Mouse (Mus musculus) lung, embryonic 14.5 days (tissue): ENCODE results near the gene Fkbp3. TPM values are rescaled to one million over a fixed set of nuclear protein-coding genes. Genes with fewer than 3 reads are reported as not detected.
"Not testable (repeated sequence)": the region's sequence is repeated elsewhere in the genome, so short reads cannot be mapped to it uniquely, and the experiment has no call there.

Experiments
- ATAC-seq: fragments of 200-750 bp; cut with Nextera tagmentation; 2 replicates; pipeline ENCODE4 v1.8.0; 2017; ENCODE audit warnings: mild to moderate bottlenecking, moderate TSS enrichment, moderate library complexity; ENCODE audit not compliant: insufficient read depth
- DNase-seq: peaks from one replicate; pipeline ENCODE4 v3.0.0-alpha.2; 2015
- H3K27ac ChIP-seq: fragments of 300-500 bp; sonication (generic); 2 replicates; pipeline ENCODE4 v1.5.1; 2014; ENCODE audit warnings: low read depth, mild to moderate bottlenecking, moderate library complexity
- H3K27me3 ChIP-seq: fragments of 300-500 bp; sonication (generic); 2 replicates; pipeline ENCODE4 v1.6.1; 2014; ENCODE audit warnings: low read length, control low read depth; ENCODE audit not compliant: insufficient read depth
- H3K36me3 ChIP-seq: fragments of 300-500 bp; sonication (generic); 2 replicates; pipeline ENCODE4 v1.6.1; 2014; ENCODE audit warnings: control low read depth; ENCODE audit not compliant: insufficient read depth
- H3K4me1 ChIP-seq: fragments of 300-500 bp; sonication (generic); 2 replicates; pipeline ENCODE4 v1.6.1; 2014; ENCODE audit warnings: antibody characterized with exemption, control low read depth; ENCODE audit not compliant: insufficient read depth
- H3K4me2 ChIP-seq: fragments of 300-500 bp; sonication (generic); 2 replicates; pipeline ENCODE4 v1.6.1; 2014; ENCODE audit warnings: mild to moderate bottlenecking
- H3K4me3 ChIP-seq: fragments of 300-500 bp; sonication (generic); 2 replicates; pipeline ENCODE4 v1.5.1; 2014; ENCODE audit warnings: low read depth, low read length
- H3K9ac ChIP-seq: fragments of 300-500 bp; sonication (generic); 2 replicates; pipeline ENCODE4 v1.6.1; 2014
- H3K9me3 ChIP-seq: fragments of 300-500 bp; sonication (generic); 2 replicates; pipeline ENCODE4 v1.6.1; 2016; ENCODE audit warnings: low read depth, low read length, control low read depth
- CTCF ChIP-seq: IDR thresholded peaks from 2 replicates; pipeline ENCODE4 v1.5.1; 2016; ENCODE audit warnings: antibody characterized with exemption, low read depth
- WGBS: fragments of 180-500 bp; shearing (Covaris S2); extraction: QIAGEN DNeasy Blood & Tissue Kit; methylation state at CpG from one replicate; pipeline ENCODE4 v1.1.7; 2014; 5-methylcytosine and 5-hydroxymethylcytosine counted together
- polyA plus RNA-seq: library from polyadenylated mRNA; unstranded; fragments of >200 nt; fragmentation: Nextera tagmentation; extraction: Ambion mirVana; gene quantifications from 2 replicates; pipeline ENCODE4 v1.2.1, GENCODE M21; 2014

The Fkbp3 gene
- 408 and 417 TPM in 2 replicates for polyA plus RNA-seq

GRCm38 (mm10) chr12:65073611-65074178 is at the start of gene Fkbp3:
Gene Fkbp3, minus strand, starts transcription at chr12:65074007.
- WGBS: under 1% methylated on average over 49 of the region's 49 CpGs
- Histone ChIP-seq H3K9ac (peak within 1 kb of the TSS; percentile 88), H3K9me3 (no peaks in the 10 kb centered on the region), H3K27ac (peak within 1 kb of the TSS; percentile 95), H3K4me3 (peak within 1 kb of the TSS; percentile 83), H3K27me3 (no peaks in the 10 kb centered on the region), H3K4me2 (peak within 1 kb of the TSS; percentile 82), H3K4me1 (peaks cover 14% of the 10 kb centered on the region; the same call in 1 of the 2 replicates), H3K36me3 (peaks cover 18% of the 10 kb centered on the region)
- TF ChIP-seq CTCF: no peak
- DNase-seq (peak; percentile 99), ATAC-seq (peak; percentile 99)

GRCm38 (mm10) chr12:65119451-65119850 is 45.6 kb upstream of the Fkbp3 start:
- no peaks in the 10 kb centered on the region for H3K27me3 ChIP-seq
- H3K4me3 ChIP-seq: no peak overlapping the region
- WGBS: 89% methylated on average over 5 of the region's 5 CpGs
- H3K4me1 ChIP-seq: no peaks in the 10 kb centered on the region
- ATAC-seq: no peak
- no peak for TF ChIP-seq CTCF
- no peak for DNase-seq
- no peak overlapping the region for H3K9ac ChIP-seq
- H3K9me3 ChIP-seq: no peaks in the 10 kb centered on the region
- H3K36me3 ChIP-seq: peaks cover 53% of the 10 kb centered on the region
- H3K27ac ChIP-seq: no peak overlapping the region
- no peak overlapping the region for H3K4me2 ChIP-seq

DNA sequence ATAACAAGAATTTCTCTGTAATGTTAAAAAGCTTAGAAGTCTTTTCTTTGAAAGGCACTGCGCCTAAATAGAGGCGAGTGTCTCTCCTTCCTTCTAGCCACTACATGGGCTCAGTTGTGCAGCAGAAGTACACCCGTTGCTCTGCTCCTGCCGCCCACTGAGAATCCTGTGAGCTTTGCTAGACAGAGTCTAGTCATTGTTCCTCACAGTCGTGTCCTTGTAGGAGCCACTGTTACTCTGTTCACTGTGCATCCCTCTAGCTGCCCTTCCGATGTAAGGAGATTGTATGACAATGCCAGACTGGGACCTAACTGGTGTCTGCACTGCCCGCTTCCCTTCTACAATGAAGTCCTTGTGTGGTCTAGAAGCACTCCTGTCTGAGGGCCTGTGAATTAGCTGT is 45.2 kb upstream of the Fkbp3 start:
- H3K4me3 ChIP-seq: no peak overlapping the region
- no peaks in the 10 kb centered on the region for H3K4me1 ChIP-seq
- H3K36me3 ChIP-seq: peaks cover 54% of the 10 kb centered on the region
- TF ChIP-seq CTCF: no peak
- no peak overlapping the region for H3K9ac ChIP-seq
- ATAC-seq (no peak), DNase-seq (no peak)
- no peak overlapping the region for H3K4me2 ChIP-seq
- no peaks in the 10 kb centered on the region for H3K9me3 ChIP-seq
- no peaks in the 10 kb centered on the region for H3K27me3 ChIP-seq
- 86% methylated on average over 7 of the region's 7 CpGs for WGBS
- no peak overlapping the region for H3K27ac ChIP-seq

DNA sequence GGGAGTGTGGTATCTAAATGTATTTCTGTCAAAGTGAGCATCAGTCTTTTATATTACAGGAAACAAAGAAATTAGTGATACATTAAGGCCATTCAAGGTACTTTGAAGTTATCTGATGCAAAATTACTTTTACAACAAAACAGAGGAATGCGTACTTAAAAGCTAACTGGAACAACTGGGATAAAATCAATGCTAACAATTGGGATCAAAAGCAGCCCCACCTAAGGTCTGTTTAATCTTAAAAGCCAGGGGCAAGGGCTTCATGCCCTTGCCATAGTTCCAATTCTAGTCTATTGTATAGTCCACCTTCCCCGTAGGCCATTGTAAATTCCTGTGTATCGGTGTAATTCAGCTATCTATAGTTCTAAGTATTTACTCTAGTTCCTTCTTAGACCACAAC is 41.2 kb upstream of the Fkbp3 start:
- not testable (repeated sequence) for H3K4me2 ChIP-seq, H3K4me1 ChIP-seq, H3K9ac ChIP-seq, H3K27ac ChIP-seq, H3K27me3 ChIP-seq, H3K4me3 ChIP-seq, DNase-seq, H3K9me3 ChIP-seq, ATAC-seq
- H3K36me3 ChIP-seq: peaks cover 43% of the 10 kb centered on the region; the same call in 1 of the 2 replicates
- WGBS: 78% methylated on average over 3 of the region's 3 CpGs

DNA sequence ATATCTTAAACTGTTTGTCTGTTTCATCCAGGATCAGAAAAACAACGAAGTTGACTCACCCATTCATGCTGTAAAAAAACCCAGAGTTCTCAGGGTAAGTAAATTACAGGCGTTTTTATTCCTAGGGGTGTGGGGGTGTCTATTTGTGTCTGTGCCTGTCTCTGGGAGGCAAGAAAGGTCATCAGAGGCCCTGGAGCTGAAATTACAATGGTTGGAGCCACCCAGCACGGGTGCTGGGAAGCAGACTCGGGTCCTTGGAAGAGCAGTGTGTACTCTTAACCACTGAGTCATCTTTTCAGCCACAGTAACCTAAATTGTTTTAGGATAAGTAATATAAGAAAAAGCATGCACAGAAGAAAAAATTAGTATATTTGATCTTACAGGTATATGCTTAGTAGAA is 40.1 kb upstream of the Fkbp3 start:
- ATAC-seq (no peak), DNase-seq (no peak)
- TF ChIP-seq CTCF: no peak
- no peak overlapping the region for H3K4me3 ChIP-seq
- peaks cover 34% of the 10 kb centered on the region; the same call in 1 of the 2 replicates for H3K36me3 ChIP-seq
- no peaks in the 10 kb centered on the region for H3K27me3 ChIP-seq
- no peaks in the 10 kb centered on the region for H3K9me3 ChIP-seq
- no peak overlapping the region for H3K4me2 ChIP-seq
- no peaks in the 10 kb centered on the region for H3K4me1 ChIP-seq
- no peak overlapping the region for H3K27ac ChIP-seq
- 85% methylated on average over 4 of the region's 4 CpGs for WGBS
- H3K9ac ChIP-seq: no peak overlapping the region

DNA sequence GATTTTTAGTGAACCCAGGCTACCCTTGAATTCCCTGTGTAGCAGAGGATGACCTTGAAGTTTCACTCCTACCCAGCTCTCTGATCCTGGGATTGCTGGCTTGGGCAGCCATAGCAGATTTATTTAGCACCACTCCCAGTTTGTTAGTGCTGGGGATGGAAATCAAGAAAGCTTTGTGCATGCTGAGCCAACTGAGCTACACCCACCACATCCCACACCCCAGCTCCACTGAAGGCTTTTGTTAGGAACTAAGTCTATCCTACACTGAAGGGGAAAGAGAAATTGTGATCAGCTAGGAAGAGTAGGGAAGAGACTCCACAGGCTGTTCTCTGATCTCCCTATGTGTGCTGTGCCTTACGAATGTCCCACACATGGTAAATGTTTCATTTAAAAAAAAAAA is 39.0 kb upstream of the Fkbp3 start:
- H3K9me3 ChIP-seq: no peaks in the 10 kb centered on the region
- WGBS: 84% methylated on average over 1 of the region's 1 CpGs
- H3K27me3 ChIP-seq: no peaks in the 10 kb centered on the region
- DNase-seq (no peak), ATAC-seq (no peak)
- H3K4me3 ChIP-seq: no peak overlapping the region
- H3K36me3 ChIP-seq: peaks cover 27% of the 10 kb centered on the region; the same call in 1 of the 2 replicates
- H3K4me2 ChIP-seq: no peak overlapping the region
- H3K4me1 ChIP-seq: no peaks in the 10 kb centered on the region
- no peak for TF ChIP-seq CTCF
- no peak overlapping the region for H3K27ac ChIP-seq
- no peak overlapping the region for H3K9ac ChIP-seq

GRCm38 (mm10) chr12:65111503-65111902 is 37.7 kb upstream of the Fkbp3 start:
- H3K9me3 ChIP-seq: no peaks in the 10 kb centered on the region
- no peak overlapping the region for H3K27ac ChIP-seq
- H3K27me3 ChIP-seq: no peaks in the 10 kb centered on the region
- 89% methylated on average over 3 of the region's 3 CpGs for WGBS
- H3K4me1 ChIP-seq: no peaks in the 10 kb centered on the region
- H3K36me3 ChIP-seq: peaks cover 28% of the 10 kb centered on the region; the same call in 1 of the 2 replicates
- ATAC-seq (no peak), DNase-seq (no peak)
- no peak overlapping the region for H3K4me2 ChIP-seq
- TF ChIP-seq CTCF: no peak
- H3K4me3 ChIP-seq: no peak overlapping the region
- H3K9ac ChIP-seq: no peak overlapping the region
